Mouse (Mus musculus): Measurements from ENCODE around the gene Ttc26. TPM values are rescaled to one million over a fixed set of nuclear protein-coding genes. Genes with fewer than 3 reads are reported as not detected.
"Not testable (repeated sequence)": the region's sequence is repeated elsewhere in the genome, so short reads cannot be mapped to it uniquely, and the experiment has no call there.

The Ttc26 gene
- total RNA-seq, 2 experiments from 2014 or later: 0.91 to 1.0 TPM

DNA sequence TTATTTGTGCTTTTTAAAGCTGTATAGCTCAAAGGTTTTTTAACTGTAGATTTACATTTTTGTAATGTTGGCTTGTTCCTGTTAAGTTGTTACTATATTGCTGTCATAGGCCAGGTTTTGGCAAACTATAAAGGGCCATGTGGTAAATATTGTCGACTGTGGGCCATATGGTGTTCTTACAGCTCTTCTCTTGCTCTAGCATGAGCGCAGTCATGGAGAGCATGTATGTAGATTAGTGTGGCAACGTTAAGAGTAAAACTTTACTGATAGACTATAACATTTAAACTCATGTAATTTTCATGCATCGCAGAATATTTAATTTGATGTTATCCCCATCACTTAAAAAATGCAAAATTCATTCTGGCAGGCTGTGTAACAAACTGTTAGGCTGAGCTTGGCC lies 71.8 kb downstream of the Ttc26 start:
- DNase-seq (ENCODE audit: low spot score): no peak

DNA sequence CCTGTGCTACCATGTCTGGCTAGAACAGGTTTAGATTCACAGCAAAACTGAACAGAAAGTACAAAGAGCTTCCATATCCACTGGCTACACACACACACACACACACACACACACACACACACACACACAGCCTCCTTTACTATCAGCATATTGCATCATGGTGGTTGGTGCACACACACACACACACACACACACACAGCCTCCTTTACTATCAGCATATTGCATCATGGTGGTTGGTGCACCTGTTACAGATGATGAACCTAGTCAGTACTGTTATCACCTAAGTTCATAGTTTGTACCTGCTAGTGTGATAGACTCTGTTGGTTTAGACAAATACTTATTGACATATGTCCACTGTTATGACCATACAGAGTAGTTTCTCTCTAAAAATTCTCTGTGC lies 75.2 kb downstream of the Ttc26 start:
- not testable (repeated sequence) for DNase-seq (ENCODE audit: low spot score)

DNA sequence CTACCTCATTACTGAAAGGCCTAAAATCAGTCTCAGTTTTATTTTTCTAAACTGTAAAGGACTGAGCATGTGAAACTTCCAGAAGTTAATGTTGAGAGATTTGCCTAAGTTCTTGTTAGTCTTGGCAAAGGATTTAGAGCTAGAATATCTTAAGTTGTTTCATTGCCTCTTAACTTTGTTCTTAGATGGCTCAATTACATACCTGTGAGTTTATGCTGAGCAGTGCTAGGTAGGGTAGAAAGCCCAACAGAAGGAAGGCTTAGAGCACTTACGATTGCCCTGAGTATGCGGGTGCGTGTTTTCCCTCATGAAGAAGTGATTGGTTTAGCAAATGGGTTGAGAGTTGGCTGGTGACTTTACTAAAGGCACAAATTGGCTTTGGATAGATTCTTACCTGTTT lies 76.8 kb downstream of the Ttc26 start:
- DNase-seq (ENCODE audit: low spot score): no peak

DNA sequence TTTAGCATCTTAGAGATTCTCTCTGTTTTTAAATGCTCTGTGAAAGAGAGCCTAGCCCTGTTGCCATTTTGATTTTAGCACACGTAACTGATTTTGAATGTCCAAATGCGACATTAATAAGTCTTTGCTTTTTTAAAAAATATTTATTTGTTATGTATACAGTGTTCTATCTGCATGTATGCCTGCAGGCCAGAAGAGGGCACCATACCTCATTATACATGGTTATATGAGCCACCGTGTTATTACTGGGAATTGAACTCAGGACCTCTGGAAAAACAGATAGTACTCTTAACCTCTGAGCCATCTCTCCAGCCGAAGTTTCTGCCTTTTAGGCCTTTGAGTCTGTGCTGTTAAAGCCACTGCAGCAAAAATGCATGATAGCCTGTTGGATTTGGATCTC lies 88.3 kb downstream of the Ttc26 start:
- no peak for DNase-seq (ENCODE audit: low spot score)

Other genes starting within 250 kb of the Ttc26 start
- under 1 TPM; 0.21 to 0.23 TPM for gene D630045J12Rik, start 127.5 kb upstream of the Ttc26 start, total RNA-seq (2021)
- under 1 TPM; 0.23 to 0.31 TPM for gene Zc3hav1l, start 82.2 kb upstream of the Ttc26 start, total RNA-seq (2021)
- gene Zc3hav1, start 26.9 kb upstream of the Ttc26 start, total RNA-seq (2021): 1 to 10 TPM; 6.3 to 7.3 TPM
- gene Ubn2, start 52.5 kb downstream of the Ttc26 start, total RNA-seq (2021): 10 to 100 TPM; 24.1 to 24.9 TPM
- 100 to 1,000 TPM; 144 to 163 TPM for gene Fmc1, start 152.0 kb downstream of the Ttc26 start, total RNA-seq (2021)
- 100 to 1,000 TPM in 1 of 2 experiments, 10 to 100 TPM in 1; 93.4 to 108 TPM for gene Luc7l2, start 169.9 kb downstream of the Ttc26 start, total RNA-seq (2021)

All from gastrocnemius, adult 18-20 months (tissue).